Mouse (Mus musculus) cerebellum, adult 18-20 months (tissue): ENCODE measurements at regions not wholly inside any gene's neighbourhood (a gene's known extent, or its start where the extent isn't known, plus 50 kb on each side); places are given as distances from the start of the nearest gene placed in this dataset.
A peak's percentile ranks its signal among the peaks of the same experiment; 100 is the strongest.

Experiments used
- DNase-seq, 2 experiments: peaks; one replicate each; pipeline ENCODE4 v3.0.0; 2021

DNA sequence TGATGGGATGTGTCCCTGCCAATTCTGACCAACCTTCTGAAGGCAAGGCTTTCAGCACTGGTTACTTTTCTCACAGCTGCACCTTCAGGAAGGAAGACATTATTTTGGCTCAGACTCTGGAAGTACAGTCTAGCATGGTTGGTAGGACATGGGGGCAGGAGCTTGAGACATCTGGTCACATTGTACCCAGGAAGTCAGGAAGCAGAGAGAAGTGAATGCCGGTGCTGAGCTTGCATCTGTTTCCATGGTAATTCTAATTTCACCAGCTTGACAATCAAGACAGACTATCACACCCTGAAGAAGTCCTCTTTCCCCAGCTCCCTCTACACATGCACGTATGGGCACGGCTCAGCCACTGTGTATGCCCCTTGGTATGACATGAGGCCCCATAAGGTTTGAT is 210.6 kb downstream of the Cyp26b1 start:
- no peak for DNase-seq

DNA sequence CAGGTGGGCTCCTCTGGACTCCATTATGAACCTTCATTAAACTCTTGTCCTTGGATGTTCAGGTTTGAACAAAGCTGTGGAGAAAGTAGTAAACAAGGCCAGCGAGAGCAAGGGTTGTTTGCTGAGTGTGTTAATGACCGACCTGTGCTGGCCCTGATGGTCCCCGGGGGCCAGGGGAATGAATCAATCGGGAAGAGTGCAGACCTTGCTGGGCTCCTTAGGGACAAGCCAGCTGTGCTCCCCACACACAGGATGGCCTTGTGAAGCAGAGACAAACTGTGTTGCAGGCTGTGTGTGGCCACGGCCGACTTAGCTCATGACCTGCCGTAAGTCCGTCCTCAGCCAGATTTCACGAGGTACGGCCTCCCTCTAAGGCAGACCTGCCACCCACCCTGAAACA is 212.1 kb downstream of the Cyp26b1 start:
- no peak for DNase-seq

DNA sequence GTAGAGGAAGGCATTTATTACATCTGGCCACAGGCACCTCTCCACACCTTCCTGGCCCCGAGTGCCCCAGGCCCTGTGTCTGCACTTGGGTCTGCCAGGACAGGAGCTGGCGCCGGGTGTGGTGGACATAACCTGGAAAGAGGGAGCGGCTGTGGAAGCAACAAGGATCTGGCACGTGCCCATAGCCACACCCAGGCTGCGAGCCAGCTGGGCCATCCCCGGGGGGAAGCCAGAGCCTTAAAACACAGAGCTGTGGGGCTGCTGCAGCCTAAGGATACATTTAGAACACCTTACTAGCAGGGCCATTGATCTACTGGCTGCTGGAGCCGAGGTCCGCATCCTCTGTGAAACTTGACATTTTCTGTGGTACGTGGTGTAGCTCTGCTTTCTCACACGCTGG is 217.0 kb downstream of the Cyp26b1 start:
- peak in 1 of 2 experiments; percentile 10 for DNase-seq

DNA sequence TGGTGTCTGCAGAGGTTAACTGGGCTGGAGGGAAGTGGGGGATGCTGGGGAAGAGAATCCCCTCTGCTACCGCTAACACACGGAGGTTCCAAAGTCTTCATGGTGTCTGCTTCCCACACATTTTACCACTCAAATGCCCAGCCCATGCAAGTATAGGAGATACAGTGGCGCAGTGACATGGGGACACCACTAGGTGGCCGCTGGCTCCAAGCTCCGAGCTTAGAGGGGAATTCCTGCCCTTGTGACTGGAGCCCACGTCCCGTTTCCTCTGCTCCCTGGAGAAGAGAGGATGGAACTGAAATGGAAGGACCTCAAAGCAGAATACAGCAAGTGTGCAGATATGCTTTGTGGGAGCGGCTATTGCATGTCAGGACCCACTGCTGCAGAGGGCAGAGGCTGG is 218.2 kb downstream of the Cyp26b1 start:
- DNase-seq, result peak; percentile 16 to 42

DNA sequence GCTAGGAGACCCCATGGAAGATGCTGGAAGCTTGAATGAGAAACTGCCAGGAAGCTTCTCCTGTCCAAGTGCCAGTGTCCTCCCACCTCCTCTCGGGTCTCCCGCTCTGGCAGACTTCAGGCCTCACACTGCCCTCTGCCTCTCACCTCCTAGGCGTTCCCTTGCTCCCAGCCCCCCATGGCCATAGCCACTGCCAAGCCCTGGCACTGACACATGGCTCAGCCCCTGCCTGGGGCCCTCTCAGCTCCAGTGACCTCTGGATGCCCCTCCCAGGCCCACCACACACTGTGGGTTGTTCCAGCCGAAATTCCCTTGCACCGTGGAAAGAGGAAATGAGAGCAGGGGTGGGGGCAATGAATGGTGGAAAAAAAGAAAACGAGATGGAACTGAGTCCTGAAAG is 227.3 kb downstream of the Cyp26b1 start:
- no peak for DNase-seq

DNA sequence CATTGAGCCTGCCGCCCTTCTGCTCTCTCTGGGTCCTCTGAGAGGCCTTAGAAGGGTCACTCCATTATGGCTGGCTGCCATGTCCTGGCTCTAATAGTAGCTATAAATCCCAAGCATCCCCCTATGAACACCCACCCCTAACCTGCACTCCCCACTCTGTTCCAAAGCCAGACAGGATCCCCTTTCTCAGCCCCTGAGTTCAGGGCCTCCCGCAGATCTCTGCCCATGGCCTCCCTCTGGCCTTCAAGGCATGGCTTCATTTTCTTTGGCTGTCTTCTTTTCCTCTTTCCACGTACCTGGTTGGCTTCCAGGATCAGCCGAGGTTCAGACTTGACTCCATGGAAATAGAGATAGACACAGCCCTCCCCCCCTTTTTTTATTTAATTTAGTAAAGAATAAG is 227.8 kb downstream of the Cyp26b1 start:
- DNase-seq, result no peak

DNA sequence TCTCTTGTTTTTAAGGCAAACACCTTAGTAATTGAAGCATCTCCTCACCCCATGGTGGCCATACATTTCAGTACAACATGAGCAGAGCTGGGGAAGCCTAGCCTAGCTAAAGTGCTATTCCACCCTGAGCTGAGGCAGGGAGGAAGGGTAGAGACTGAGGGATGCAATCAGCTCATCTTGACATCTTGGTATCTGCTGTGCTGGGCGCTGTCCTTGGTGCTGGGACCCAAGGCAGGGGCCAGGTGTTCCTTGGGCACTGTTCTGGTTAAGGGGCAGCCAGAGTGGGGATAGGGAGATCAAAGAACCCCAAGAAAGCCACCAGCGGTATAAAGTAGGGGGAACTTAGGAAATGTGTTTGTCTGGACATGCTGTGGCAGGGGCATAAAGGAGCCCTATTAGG is 228.7 kb downstream of the Cyp26b1 start:
- DNase-seq, result no peak

DNA sequence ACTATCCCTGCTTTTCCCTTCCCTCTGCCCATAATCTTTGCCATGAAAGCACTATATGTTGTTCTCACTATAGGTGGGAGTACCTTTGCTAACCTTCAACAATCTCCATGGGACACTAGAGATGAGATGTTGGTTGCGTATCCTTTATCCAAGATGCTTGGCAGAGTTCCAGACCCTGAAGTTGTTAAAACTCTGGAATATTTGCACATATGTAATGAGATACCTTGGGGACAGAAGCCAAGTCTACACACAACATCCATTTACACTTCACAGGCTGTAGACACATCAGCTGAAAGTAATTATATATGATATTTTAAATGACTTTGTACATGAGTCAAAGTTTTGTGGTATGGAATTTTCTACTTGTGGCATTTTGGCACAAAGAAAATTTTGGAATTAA is 231.4 kb downstream of the Cyp26b1 start:
- no peak for DNase-seq

DNA sequence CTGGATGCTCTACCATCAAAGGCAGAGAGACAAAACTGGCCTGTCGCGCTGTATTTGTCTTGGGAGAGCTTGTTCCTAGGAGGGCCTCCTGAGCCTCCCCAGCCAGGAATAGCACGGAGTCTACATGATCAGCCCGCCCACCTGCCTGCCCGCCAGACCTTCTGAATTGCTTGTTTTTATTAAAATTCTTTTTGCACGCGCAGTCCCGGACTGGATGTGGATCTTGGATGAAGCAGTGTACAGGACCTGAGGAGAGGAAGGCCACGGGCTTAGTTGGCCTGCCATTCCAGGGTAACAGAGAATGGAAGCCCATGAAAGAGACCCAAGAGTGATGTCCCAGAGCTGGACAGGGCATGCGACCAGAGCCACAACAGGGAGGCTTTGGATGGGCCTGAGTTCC is 235.8 kb downstream of the Cyp26b1 start:
- DNase-seq, result no peak

DNA sequence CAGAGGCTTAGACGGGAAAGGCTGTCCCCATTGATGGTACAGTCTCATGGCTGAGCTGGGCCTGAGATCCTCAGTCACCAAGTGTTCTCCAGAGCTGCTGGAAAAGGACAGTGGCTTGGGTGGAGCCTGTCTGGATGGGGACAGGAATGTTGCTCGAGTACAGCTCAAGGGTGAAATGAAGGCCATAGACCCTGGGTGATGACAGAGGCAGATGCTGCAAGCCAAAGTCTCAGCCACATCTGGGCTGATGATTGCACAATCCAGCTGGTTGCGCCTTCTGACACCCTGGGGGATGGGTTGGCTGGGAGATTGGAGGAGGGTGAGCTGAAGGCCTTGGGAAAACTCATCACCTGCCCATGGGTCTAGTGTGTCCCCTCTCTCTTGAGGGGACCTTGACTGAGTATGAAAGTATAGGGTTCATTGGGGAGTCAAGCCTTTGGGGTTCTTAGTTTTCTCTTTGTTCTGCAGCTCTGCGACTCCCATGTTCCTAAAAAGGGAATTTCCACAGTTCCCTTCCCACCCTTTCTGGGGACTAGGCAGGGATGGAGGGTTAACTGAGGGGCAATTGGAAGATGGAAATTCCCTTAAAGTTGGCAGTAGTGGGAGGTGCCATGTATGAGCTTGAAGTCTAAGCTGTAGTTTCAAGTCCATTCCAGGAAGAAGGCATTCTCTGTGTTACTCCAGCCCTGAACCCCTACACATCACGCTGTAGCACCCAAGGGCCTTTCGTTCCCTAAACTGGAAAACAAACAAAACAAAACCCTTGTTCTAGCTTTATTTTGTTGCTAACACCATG is 240.1 kb downstream of the Cyp26b1 start:
- DNase-seq, result no peak

DNA sequence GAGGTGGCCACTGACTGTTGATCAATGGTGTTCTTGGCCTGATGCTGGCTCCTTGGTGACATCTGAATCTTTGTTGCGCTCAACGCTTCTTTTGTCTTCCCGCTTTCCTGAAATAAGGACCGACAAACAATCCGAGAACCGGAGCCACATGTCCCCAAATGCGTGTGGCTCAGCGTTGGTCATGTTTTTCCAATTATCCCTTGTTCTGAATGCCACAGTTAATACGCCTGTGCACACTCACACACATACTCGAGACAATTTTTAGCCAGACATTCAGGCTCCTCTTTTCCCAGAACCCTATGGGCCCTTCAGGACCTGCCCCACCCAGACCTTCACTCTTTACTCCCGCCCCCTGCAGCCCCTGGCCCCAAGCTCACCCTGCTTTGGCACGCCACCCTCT is 248.8 kb downstream of the Cyp26b1 start:
- DNase-seq, result no peak

DNA sequence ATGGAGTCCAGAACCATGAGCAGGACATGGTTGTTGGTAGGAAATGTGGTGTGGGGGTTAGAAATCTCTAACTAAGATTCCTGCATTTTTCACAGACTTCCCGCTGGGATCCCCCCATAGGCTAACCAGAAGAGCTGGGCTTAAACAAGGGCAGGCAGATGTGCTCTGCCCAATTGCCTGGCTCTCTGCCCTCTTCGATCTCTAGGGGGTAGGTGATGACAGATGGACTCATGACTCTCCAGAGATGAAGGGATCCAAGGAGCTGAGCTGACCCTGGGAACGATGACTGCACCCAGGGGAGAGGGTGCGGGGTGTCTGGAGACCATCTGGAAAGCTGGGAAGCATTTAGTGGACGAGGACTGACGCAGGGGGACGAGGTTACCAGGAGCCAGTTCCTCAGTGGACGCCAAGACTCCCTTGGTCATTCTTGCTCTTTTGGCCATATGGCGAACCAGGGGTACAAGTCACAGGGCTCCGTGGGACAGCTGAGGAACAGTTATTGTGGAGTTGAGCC is 260.0 kb downstream of the Cyp26b1 start:
- peak; percentile 6 to 42 for DNase-seq

DNA sequence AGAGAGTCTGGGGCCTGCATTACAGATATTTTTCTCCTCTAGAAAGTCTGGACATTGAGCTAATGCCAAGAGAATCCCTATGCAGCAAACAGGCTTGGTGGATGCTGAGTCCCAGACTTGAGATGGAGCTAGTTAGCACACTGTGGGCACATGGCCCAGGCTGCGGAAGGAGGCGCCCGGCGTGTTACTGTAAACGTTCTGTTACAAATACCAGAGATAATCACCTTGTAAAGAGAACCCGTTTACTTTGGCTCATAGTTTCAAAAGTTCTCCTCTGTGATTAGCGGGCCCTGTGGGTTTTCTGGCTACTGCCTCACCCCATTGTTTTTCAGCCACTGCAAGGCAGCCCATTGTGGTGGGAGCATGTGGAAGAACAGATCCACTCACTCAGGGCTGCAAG is 264.6 kb downstream of the Cyp26b1 start:
- DNase-seq, result no peak

DNA sequence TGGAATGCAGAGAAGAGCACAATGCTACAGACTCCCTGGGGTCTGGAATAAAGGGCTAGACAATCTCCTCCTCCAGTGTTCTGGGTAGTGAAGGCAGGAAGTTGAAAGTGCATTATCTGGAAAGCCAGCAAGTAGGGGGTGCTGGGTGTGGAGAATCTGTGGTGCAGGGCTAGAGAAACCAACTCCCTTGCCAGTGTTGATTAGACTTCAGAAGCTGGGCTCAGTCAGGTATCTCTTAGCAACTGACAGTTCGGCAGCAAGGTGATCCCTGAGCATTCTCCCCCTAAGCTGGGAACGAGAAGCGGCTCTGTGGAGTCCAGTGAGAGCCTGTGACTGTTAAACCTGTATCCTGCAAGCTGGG is 265.7 kb downstream of the Cyp26b1 start:
- DNase-seq, result no peak

DNA sequence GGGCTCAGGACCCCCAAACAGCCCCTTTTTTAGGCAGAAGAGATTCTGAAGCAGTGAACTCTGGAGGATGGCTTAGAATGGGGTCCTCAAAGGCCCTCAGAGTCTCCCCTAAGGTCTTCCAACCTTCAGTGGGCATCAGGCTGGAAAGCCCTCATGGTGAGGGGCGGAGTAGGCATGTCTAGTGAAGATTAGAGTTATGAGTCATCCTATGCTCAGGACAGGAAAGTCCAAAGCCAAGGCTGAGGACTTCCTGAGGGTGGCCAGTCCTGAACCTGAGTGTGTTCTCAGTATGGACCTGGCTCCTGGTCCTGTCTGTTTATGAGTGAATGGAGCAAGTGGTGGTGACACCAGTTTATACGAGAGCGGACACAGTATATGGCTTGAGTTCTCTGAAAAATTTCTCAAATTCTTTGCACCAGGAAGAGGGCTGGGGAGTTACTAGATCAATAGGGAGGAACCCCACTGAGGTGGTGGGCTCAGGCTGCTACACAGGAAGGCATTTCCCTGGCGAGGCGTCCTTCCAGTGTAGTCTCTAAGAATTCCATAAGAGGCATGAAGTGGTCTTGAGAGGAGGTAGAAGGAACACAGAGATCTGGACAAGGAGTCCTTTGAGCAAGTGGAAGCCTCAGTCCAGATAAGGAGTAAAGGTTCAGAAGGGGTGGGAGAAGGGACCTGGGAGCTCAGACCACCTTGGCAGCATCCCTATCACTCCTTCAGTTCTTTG is 266.2 kb downstream of the Cyp26b1 start:
- no peak for DNase-seq

DNA sequence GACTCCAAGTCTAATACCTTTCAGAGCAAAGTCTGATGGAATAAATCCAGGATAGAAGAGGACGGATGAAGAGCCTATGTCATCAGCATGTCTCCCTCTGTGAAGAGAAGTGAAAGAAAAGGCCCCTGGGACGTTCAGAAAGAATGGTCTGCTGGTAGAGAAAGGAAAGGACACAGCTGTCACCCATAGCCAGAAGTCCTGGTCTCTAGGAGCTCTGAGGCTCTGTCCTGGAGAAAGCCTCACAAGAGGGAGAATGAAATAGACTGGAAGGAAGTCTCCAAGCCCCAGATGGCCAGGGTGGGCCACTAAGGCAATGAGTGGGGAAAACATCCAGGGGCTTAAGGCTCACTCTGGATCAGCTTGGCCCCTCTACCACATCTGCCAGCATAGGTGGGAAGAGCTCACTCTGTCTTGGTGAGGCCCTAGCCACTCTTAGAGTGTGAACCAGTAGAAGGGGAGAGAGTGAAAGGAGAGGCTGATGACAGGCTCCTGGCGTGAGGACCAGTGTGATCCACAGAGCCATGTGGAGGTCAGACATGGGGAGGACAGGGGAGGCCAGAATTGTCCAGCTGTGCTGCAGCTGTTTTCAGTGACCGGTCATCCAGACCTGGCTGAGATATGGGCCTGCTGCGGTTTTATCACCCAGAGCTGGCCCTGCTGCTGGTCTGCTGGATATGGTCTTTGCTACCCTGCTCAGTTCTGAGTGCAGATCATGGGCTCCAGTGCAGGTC is 268.2 kb downstream of the Cyp26b1 start:
- DNase-seq, result no peak

DNA sequence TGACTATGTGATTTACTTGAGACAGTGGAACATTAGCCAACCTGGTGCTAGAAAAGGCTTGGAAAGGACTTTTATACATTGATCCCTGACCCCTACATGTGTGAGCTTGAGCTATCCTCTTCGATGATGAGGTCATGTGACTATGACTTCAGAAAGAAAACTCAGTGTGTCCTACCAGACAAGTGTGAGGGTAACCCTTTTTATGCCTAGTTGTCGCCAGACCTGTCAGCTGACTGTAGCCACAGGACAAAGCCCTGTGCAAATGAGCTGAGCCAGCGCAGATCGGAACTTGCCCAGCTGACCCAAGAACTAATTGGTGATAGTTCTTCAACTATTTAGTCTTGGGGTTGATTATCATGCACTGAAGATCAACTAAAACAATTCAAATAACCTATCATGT is 269.5 kb downstream of the Cyp26b1 start:
- no peak for DNase-seq

DNA sequence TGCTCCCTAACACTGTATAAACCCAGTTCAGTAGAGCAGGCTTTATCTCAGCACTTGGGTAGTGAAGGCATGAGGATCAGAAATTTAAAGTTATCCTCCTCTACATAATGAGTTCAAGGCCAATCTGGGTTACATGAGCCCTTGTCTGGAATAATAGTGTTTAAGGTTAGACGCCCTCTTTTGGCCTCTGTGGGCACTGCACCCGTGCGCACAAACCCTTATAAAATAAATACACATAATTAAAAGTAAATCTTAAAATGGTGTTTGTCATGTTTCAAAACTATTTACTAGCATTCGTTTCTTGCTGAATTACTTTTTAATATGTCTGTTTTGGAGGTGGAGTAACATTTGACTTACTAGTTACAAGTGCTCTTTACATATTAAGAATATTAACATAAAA is 271.2 kb downstream of the Cyp26b1 start:
- no peak for DNase-seq

DNA sequence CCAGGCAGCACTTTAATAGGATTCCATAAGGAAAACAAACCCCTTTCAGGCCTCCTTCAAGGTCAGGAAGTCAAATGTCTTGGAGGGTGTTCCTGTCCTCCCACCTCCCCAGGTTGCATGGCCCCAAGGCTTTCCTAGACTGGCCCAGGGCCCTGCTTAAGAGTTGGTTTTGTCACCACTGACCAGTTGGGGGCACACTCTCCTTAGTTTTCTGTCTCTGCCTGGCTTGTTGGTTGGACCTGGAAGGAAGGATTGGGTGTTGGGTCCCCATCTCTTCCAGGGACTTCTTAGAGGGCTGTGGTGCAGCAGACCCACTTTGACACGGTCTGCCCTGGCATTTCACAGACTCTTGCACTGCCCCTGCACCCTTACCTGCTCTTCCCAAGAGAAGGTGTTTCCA is 273.1 kb downstream of the Cyp26b1 start:
- DNase-seq, result no peak

DNA sequence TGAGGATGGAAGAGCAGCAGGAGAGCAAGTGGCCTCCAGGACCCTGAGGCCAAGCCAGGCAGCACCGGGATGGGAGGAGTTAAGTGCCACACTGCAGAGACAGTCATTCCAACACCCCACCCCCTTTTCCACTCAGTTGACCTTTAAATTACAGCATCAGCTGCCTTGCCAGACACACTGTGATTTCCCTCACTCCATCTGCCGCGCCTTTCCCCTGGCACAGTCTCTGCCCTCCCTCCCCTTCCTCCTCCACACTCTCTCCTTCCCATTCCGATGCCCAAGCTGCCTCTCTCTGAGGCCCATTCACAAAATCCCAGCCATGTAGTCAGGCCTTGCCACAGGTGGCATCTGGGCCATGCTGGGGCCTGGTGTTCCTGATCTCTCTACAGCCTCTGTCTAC is 274.9 kb downstream of the Cyp26b1 start:
- peak; percentile 80 to 84 for DNase-seq

DNA sequence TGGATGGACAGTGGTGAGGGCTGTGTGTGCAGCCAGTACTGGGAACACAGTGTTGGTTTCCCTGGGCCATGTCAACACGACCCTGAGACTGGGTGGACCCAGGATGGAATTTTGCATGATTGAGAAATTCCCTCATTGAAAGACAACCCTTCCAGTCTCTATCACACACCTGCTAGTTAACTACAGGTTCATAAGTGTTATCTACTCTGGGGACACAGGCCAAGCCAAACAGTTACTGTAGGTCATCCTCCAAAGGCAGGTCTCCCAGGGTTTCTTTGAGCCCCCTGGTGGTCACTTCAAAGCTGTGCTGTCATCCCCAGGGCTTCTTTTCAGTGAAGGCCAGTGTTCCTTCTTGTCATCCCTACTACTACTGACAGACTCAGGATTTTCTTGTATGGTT is 276.7 kb downstream of the Cyp26b1 start:
- DNase-seq, result no peak

DNA sequence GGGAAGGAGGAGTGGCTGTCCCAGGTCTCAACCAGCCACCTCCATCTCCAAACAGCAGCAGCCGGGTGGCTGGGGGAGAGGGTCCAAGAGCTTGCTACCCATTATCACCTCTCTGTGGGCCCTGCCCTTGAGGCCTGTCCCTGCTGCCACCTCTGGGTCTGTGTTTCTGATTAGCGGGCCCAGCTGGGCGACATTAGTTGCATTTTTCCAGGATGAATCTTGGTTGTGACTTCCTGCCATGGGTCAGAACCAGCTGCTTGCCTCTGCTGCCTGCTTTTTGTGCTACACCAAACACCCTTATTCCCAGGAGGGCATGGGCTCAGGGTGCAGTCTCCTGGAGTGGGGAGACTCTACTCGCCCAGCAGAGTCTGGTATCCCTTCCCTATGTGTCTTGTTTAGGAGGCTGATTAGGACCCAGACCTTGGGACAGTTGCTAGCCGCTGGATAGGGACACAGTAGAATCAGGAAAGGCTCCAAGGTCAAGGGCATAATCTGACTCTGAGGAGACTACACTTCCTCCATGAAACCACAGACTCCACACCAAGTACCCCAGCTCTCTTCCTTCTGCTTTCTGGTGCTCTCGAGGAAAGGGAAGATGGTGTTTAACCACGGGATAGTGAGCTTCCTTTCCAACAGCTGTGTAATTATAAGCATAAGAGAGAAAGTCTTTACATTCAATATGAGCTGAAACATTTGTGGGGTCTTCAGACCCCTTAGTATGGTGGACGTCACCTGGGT is 278.4 kb downstream of the Cyp26b1 start:
- no peak for DNase-seq

DNA sequence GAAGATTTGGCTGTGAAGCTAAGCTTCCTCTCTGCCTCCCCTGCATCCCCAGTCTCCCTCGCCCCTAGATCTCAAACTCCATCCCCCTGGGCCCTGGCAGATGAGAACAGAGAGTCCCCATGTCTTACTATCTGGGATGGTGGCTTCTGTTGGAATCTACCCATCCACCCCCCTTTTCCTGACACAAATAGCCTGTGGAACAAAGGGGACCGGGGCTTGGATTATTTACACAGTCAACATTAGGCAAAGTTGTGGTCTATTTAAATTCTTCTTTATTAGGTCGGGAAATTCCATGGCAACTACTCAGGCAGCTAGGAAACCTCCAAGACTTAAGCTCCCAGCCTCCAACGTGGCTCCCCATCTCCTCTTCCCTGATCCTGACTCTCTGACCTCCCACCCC is 279.9 kb downstream of the Cyp26b1 start:
- DNase-seq, result no peak
